Mouse (Mus musculus): ENCODE data around the gene Tomm40l. TPM values are rescaled to one million over a fixed set of nuclear protein-coding genes. Genes with fewer than 3 reads are reported as not detected.

The Tomm40l gene
- polyA plus RNA-seq, 1 experiment from 2014 or later, result 49.2 TPM

DNA sequence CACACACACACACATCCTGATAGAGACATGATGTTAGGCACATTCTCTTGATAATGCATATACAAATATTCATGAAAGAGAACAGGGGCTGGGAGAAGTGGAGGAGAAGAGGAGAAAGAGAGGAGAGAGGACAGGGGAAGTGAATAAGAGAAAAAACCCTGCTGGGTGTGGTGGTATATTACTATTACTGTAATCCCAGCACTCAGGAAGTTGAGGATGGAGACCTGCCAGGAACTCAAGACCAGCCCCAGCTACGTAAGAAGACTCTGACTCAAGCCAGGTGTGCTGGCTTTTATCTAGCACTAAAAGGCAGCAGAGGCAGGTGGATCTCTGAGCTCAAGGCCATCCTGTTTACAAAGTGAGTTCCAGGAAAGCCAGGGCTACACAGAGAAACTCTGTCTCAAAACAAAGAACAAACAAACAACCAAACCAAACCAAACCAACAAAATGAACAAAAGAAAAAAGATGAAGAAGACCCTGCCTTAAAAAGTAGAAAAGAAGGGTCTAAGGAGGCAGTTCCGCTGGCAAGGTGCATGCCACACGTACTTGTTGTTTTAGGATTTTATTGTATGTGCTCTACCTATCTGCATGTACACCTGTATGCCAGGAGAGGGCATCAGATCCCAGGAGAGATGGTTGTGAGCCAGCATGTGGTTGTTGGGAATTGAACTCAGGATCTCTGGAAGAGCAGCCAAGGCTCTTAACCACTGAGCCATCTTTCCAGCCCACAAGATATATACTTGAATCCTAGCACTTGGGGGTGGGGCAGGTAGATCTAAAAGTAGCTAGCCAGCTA is 41.5 kb upstream of the Tomm40l start:
- 68% methylated on average over 3 of the region's 3 CpGs for WGBS
- DNase-seq (ENCODE audit: low spot score), result no peak
- Histone ChIP-seq H3K9me3 (replicated peaks; ENCODE audit: control insufficient read depth, low read length) (no peaks in the 10 kb centered on the region), H3K36me3 (ENCODE audit: control insufficient read depth, insufficient read depth, low read length) (no peaks in the 10 kb centered on the region), H3K4me2 (ENCODE audit: low read length) (peak overlapping the region; percentile 51), H3K4me3 (ENCODE audit: low read depth, low read length) (no peak overlapping the region), H3K27me3 (replicated peaks; ENCODE audit: control insufficient read depth, insufficient read depth, low read length) (no peaks in the 10 kb centered on the region), H3K27ac (ENCODE audit: low read depth, low read length) (peak overlapping the region; percentile 82), H3K4me1 (ENCODE audit: control insufficient read depth, insufficient read depth, low read length) (peaks cover 10% of the 10 kb centered on the region), H3K9ac (ENCODE audit: low read length) (no peak overlapping the region)
- ATAC-seq, result no peak; the same call in 1 of the 2 replicates

DNA sequence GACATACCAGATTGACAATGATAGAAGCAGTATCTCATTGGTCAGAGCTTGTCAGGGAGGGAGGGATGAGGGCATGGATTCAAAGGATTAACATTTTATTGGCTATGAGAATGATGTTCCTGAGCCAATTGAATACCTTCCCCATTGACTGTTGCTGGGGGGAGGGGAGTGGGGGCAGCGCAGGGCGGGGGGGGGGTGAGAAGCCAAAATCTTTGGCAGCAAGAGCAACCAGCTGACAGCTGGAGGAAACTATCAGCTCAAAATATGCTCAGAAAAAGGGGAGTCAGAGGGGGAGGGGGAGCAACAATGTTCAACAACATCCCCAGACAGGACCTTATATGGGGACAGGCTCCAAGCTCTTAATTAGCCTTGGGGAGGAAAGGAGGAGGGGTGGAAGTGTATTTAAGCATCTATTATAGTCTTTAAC is 40.9 kb upstream of the Tomm40l start:
- Histone ChIP-seq H3K27ac (ENCODE audit: low read depth, low read length) (peak overlapping the region; percentile 84), H3K4me1 (ENCODE audit: control insufficient read depth, insufficient read depth, low read length) (peaks cover 10% of the 10 kb centered on the region), H3K27me3 (replicated peaks; ENCODE audit: control insufficient read depth, insufficient read depth, low read length) (no peaks in the 10 kb centered on the region), H3K36me3 (ENCODE audit: control insufficient read depth, insufficient read depth, low read length) (no peaks in the 10 kb centered on the region), H3K4me2 (ENCODE audit: low read length) (peak overlapping the region; percentile 51), H3K9me3 (replicated peaks; ENCODE audit: control insufficient read depth, low read length) (no peaks in the 10 kb centered on the region), H3K9ac (ENCODE audit: low read length) (no peak overlapping the region), H3K4me3 (ENCODE audit: low read depth, low read length) (no peak overlapping the region; the same call in 1 of the 2 replicates)
- WGBS, result 12% methylated on average over 2 of the region's 2 CpGs
- ATAC-seq (peak; percentile 93), DNase-seq (ENCODE audit: low spot score) (peak; percentile 95)

DNA sequence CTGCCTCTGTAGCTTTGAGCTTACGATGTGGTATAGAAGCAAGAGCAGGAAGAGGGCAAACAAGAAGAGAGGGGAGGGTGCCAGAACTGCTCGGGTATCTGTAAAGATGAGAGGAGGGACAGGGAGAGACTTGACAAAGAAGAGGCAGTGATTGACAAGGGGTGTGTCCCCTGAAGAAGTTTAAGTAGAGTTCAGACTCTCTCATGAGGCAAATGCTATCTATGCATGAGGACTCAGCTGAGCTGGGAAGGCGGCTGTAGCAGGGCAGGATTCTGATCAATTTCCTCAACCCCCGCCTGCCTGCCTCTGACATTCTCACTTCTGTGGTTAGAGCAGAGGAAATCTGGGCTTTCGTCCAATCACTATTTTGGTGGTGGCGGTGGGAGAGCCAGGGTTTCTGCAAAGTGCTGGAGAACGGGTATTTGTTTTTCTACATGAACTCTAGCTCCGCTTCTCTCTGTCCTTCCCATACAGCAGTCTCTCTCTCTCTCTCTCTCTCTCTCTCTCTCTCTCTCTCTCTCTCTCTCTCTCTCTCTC is 40.3 kb upstream of the Tomm40l start:
- Histone ChIP-seq H3K36me3 (ENCODE audit: control insufficient read depth, insufficient read depth, low read length) (no peaks in the 10 kb centered on the region), H3K4me1 (ENCODE audit: control insufficient read depth, insufficient read depth, low read length) (peaks cover 10% of the 10 kb centered on the region), H3K9me3 (replicated peaks; ENCODE audit: control insufficient read depth, low read length) (no peaks in the 10 kb centered on the region), H3K9ac (ENCODE audit: low read length) (peak overlapping the region; percentile 36; the same call in 1 of the 2 replicates), H3K27me3 (replicated peaks; ENCODE audit: control insufficient read depth, insufficient read depth, low read length) (no peaks in the 10 kb centered on the region), H3K4me3 (ENCODE audit: low read depth, low read length) (peak overlapping the region; percentile 10), H3K4me2 (ENCODE audit: low read length) (peak overlapping the region; percentile 51), H3K27ac (ENCODE audit: low read depth, low read length) (peak overlapping the region; percentile 84)
- peak; percentile 73 for ATAC-seq
- 3% methylated on average over 8 of the region's 8 CpGs for WGBS
- peak; percentile 92 for DNase-seq (ENCODE audit: low spot score)

DNA sequence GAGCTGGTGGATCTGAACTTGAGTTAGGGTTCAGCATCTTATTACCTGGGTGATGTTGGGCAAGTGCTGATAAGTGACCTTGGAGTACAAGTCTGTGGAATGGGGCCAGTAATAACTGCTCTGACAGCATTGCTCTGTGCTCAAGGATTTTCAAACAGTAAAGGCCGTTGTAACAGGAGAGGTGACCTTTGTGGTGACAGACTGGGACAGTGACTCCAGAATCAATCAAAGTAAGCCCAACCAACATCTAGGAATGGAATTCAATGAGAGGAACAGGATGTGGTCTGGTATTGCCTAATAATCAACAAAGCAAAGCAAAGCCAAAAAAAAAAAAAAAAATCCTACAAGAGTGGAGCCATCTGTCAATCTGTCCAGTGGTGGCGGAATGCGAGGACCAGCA is 38.0 kb upstream of the Tomm40l start:
- DNase-seq (ENCODE audit: low spot score) (no peak), ATAC-seq (no peak)
- Histone ChIP-seq H3K9ac (ENCODE audit: low read length) (no peak overlapping the region), H3K36me3 (ENCODE audit: control insufficient read depth, insufficient read depth, low read length) (no peaks in the 10 kb centered on the region), H3K27ac (ENCODE audit: low read depth, low read length) (no peak overlapping the region), H3K4me2 (ENCODE audit: low read length) (no peak overlapping the region), H3K4me3 (ENCODE audit: low read depth, low read length) (no peak overlapping the region), H3K27me3 (replicated peaks; ENCODE audit: control insufficient read depth, insufficient read depth, low read length) (no peaks in the 10 kb centered on the region), H3K9me3 (replicated peaks; ENCODE audit: control insufficient read depth, low read length) (no peaks in the 10 kb centered on the region), H3K4me1 (ENCODE audit: control insufficient read depth, insufficient read depth, low read length) (peaks cover 10% of the 10 kb centered on the region)
- WGBS, result 82% methylated on average over 3 of the region's 3 CpGs

DNA sequence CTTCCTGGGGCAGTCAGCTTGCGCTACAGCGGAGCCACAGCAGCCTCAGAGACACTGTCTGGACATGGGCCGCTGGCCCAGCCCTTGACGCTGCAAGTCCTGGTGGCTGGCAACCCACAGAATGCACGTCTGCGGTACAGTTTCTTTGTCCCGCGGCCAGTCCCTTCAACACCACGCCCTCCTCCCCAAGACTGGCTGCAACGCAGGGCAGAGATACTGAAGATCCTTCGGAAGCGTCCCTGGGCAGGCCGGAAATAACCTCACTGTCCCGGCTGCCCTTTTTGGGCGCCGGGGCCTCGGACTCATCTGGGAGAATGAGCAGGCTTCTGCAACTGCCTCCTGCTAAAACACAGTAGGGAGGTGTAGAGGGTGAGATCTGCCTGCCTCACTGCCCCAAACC is 36.6 kb upstream of the Tomm40l start:
- H3K4me2 ChIP-seq (ENCODE audit: low read length), result no peak overlapping the region
- WGBS, result 83% methylated on average over 17 of the region's 17 CpGs
- H3K27ac ChIP-seq (ENCODE audit: low read depth, low read length), result no peak overlapping the region
- H3K9ac ChIP-seq (ENCODE audit: low read length), result no peak overlapping the region
- DNase-seq (ENCODE audit: low spot score) (no peak), ATAC-seq (no peak)
- H3K36me3 ChIP-seq (ENCODE audit: control insufficient read depth, insufficient read depth, low read length), result no peaks in the 10 kb centered on the region
- H3K27me3 ChIP-seq (replicated peaks; ENCODE audit: control insufficient read depth, insufficient read depth, low read length), result no peaks in the 10 kb centered on the region
- no peak overlapping the region for H3K4me3 ChIP-seq (ENCODE audit: low read depth, low read length)
- no peaks in the 10 kb centered on the region for H3K9me3 ChIP-seq (replicated peaks; ENCODE audit: control insufficient read depth, low read length)
- peaks cover 10% of the 10 kb centered on the region for H3K4me1 ChIP-seq (ENCODE audit: control insufficient read depth, insufficient read depth, low read length)

DNA sequence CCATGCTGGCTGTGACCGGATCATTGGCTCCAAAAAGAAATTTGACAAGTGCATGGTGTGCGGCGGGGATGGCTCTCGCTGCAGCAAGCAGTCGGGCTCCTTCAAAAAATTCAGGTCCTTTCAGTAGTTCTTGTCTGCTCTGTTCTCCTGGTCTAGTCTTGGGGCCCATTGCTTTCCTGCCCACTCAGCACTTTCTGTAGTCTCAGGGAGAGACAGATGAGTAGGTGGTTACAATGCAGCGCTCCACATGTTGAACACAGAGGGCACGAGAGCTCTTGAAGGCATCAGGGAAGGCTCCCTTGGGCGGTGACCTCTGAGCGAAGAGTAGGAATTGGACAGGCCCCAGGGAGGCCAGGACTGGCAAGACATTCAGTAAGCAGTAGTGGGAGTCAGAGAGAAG is 35.5 kb upstream of the Tomm40l start:
- ATAC-seq, result no peak
- no peak overlapping the region for H3K4me2 ChIP-seq (ENCODE audit: low read length)
- 87% methylated on average over 9 of the region's 9 CpGs for WGBS
- H3K9ac ChIP-seq (ENCODE audit: low read length), result no peak overlapping the region
- peaks cover 8% of the 10 kb centered on the region for H3K4me1 ChIP-seq (ENCODE audit: control insufficient read depth, insufficient read depth, low read length)
- no peak for DNase-seq (ENCODE audit: low spot score)
- no peaks in the 10 kb centered on the region for H3K9me3 ChIP-seq (replicated peaks; ENCODE audit: control insufficient read depth, low read length)
- H3K27ac ChIP-seq (ENCODE audit: low read depth, low read length), result no peak overlapping the region
- H3K4me3 ChIP-seq (ENCODE audit: low read depth, low read length), result no peak overlapping the region
- no peaks in the 10 kb centered on the region for H3K27me3 ChIP-seq (replicated peaks; ENCODE audit: control insufficient read depth, insufficient read depth, low read length)
- H3K36me3 ChIP-seq (ENCODE audit: control insufficient read depth, insufficient read depth, low read length), result no peaks in the 10 kb centered on the region

DNA sequence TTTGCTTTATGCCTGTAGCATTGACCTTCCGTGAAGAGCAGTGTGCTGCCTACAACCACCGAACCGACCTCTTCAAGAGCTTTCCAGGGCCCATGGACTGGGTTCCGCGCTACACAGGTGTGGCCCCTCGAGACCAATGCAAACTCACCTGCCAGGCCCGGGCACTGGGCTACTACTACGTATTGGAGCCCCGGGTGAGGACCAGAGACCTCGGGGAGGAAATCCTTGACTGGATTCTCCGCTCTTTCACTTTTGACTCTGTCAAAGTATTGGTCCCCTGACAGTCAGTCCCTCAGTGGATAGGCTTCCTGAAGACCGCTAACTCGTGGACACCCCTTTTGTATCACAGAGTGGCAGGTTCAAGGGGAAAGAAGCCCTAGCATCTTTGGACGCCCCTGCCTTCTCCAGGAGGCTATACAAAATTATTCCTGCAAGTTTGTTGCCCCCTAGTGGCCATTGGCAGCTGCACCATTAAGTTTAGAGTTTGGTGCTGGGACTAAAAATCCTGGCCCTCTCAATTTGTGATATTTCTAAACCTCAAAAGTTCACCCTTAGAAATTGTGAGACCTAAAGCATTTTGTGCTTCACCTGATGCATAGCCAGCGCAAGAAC is 34.7 kb upstream of the Tomm40l start:
- peaks cover 8% of the 10 kb centered on the region for H3K4me1 ChIP-seq (ENCODE audit: control insufficient read depth, insufficient read depth, low read length)
- no peak overlapping the region for H3K4me2 ChIP-seq (ENCODE audit: low read length)
- no peaks in the 10 kb centered on the region for H3K27me3 ChIP-seq (replicated peaks; ENCODE audit: control insufficient read depth, insufficient read depth, low read length)
- ATAC-seq, result peak; percentile 45; the same call in 1 of the 2 replicates
- DNase-seq (ENCODE audit: low spot score), result peak; percentile 83
- no peak overlapping the region for H3K4me3 ChIP-seq (ENCODE audit: low read depth, low read length)
- no peak overlapping the region for H3K27ac ChIP-seq (ENCODE audit: low read depth, low read length)
- no peaks in the 10 kb centered on the region for H3K9me3 ChIP-seq (replicated peaks; ENCODE audit: control insufficient read depth, low read length)
- WGBS, result 67% methylated on average over 15 of the region's 15 CpGs
- H3K9ac ChIP-seq (ENCODE audit: low read length), result no peak overlapping the region
- H3K36me3 ChIP-seq (ENCODE audit: control insufficient read depth, insufficient read depth, low read length), result no peaks in the 10 kb centered on the region

DNA sequence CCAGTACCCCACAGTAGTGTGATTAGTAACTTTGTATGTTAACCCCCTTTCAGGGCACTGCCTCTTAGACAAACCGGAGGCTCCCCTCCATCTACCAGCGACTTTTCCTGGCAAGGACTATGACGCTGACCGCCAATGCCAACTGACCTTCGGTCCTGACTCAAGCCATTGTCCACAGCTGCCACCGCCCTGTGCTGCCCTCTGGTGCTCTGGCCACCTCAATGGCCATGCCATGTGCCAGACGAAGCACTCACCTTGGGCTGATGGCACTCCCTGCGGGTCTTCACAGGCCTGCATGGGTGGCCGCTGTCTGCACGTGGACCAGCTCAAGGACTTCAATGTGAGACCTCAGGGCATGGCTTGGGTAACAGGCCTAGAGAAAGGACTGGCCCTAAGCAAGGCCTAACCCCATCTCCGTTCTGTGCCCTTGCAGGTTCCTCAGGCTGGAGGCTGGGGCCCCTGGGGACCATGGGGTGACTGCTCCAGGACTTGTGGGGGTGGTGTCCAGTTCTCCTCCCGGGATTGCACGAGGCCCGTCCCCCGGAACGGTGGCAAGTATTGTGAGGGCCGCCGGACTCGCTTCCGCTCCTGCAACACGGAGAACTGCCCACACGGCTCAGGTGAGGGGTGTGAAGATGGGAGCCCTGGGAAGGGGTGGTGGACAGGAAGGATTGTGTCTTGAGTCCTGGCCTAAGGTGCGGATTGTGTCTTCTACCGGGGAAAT is 33.9 kb upstream of the Tomm40l start:
- Histone ChIP-seq H3K4me2 (ENCODE audit: low read length) (no peak overlapping the region), H3K27ac (ENCODE audit: low read depth, low read length) (no peak overlapping the region), H3K9me3 (replicated peaks; ENCODE audit: control insufficient read depth, low read length) (no peaks in the 10 kb centered on the region), H3K36me3 (ENCODE audit: control insufficient read depth, insufficient read depth, low read length) (no peaks in the 10 kb centered on the region), H3K4me3 (ENCODE audit: low read depth, low read length) (no peak overlapping the region), H3K27me3 (replicated peaks; ENCODE audit: control insufficient read depth, insufficient read depth, low read length) (no peaks in the 10 kb centered on the region), H3K9ac (ENCODE audit: low read length) (no peak overlapping the region), H3K4me1 (ENCODE audit: control insufficient read depth, insufficient read depth, low read length) (peaks cover 12% of the 10 kb centered on the region)
- ATAC-seq, result no peak
- no peak for DNase-seq (ENCODE audit: low spot score)
- 93% methylated on average over 24 of the region's 24 CpGs for WGBS

All from forebrain, embryonic 14.5 days (tissue).